Mouse (Mus musculus) liver, embryonic 14.5 days (tissue): ENCODE measurements around the gene Dennd1a. TPM values are rescaled to one million over a fixed set of nuclear protein-coding genes. Genes with fewer than 3 reads are reported as not detected.

Experiments
- ATAC-seq: fragments of 200-750 bp; cut with Nextera tagmentation; 2 replicates; pipeline ENCODE4 v1.8.0; 2017; ENCODE audit warnings: moderate number of reproducible peaks, mild to moderate bottlenecking, moderate library complexity; ENCODE audit not compliant: insufficient read depth
- DNase-seq, 3 experiments: peaks; one replicate each; pipeline ENCODE4 v3.0.0-alpha.2; 2012 to 2013; ENCODE audit warnings: low read depth in 3 of 3, low spot score in 3 of 3
- H3K27ac ChIP-seq: fragments of 300-500 bp; sonication (generic); 2 replicates; pipeline ENCODE4 v1.5.1; 2014; ENCODE audit warnings: moderate library complexity, mild to moderate bottlenecking, control low read depth, inconsistent platforms
- H3K27me3 ChIP-seq: fragments of 300-500 bp; sonication (generic); 2 replicates; pipeline ENCODE4 v1.6.1; 2014; ENCODE audit warnings: mild to moderate bottlenecking, low read length, moderate library complexity; ENCODE audit not compliant: control insufficient read depth, insufficient read depth
- H3K36me3 ChIP-seq: fragments of 300-500 bp; sonication (generic); replicated peaks from 2 replicates; pipeline ENCODE4 v1.6.1; 2014; ENCODE audit warnings: low read depth; ENCODE audit not compliant: control insufficient read depth, insufficient read depth
- H3K4me1 ChIP-seq, 2 experiments: fragments of 200-500 bp in 1 of 2; fragments of 300-500 bp in 1 of 2; sonication (generic) in 1 of 2; replicated peaks; 2 replicates each; pipeline ENCODE4 v1.6.1; 2012 to 2014; ENCODE audit warnings: antibody characterized with exemption in 1 of 2, inconsistent platforms in 1 of 2, low read length in 1 of 2; ENCODE audit not compliant: control insufficient read depth in 2 of 2, insufficient read depth in 2 of 2
- H3K4me2 ChIP-seq: fragments of 300-500 bp; sonication (generic); 2 replicates; pipeline ENCODE4 v1.6.1; 2014; ENCODE audit warnings: low read depth, mild to moderate bottlenecking, control low read depth, moderate library complexity
- H3K4me3 ChIP-seq, 2 experiments: fragments of 200-500 bp in 1 of 2; fragments of 300-500 bp in 1 of 2; sonication (generic) in 1 of 2; 2 replicates each; pipeline ENCODE4 v1.5.1; 2012 to 2014; ENCODE audit warnings: low read depth in 2 of 2, low read length in 2 of 2, mild to moderate bottlenecking in 2 of 2, control low read depth in 1 of 2, inconsistent platforms in 1 of 2, moderate library complexity in 1 of 2; ENCODE audit not compliant: insufficient read depth in 1 of 2
- H3K9ac ChIP-seq: fragments of 300-500 bp; sonication (generic); replicated peaks from 2 replicates; pipeline ENCODE4 v1.6.1; 2014; ENCODE audit warnings: mild to moderate bottlenecking, control low read depth, moderate library complexity
- H3K9me3 ChIP-seq: fragments of 300-500 bp; sonication (generic); 2 replicates; pipeline ENCODE4 v1.6.1; 2016; ENCODE audit warnings: low read length, mixed read lengths; ENCODE audit not compliant: control insufficient read depth
- CTCF ChIP-seq: IDR thresholded peaks from 2 replicates; pipeline ENCODE4 v1.5.1; 2016; ENCODE audit warnings: antibody characterized with exemption, low read depth, control low read depth
- EP300 ChIP-seq: IDR thresholded peaks from 2 replicates; pipeline ENCODE4 v1.6.1; 2016; ENCODE audit warnings: antibody characterized with exemption, low read depth
- WGBS: fragments of 180-500 bp; shearing (Covaris S2); extraction: QIAGEN DNeasy Blood & Tissue Kit; methylation state at CpG from one replicate; pipeline ENCODE4 v1.1.7; 2014; ENCODE audit not compliant: insufficient replicate concordance; 5-methylcytosine and 5-hydroxymethylcytosine counted together
- polyA plus RNA-seq, 2 experiments: library from polyadenylated mRNA; depleted of rRNA in 1 of 2; stranded (reverse) in 1 of 2; unstranded in 1 of 2; fragments of >200 nt; fragmentation: Nextera tagmentation in 1 of 2; extraction: Ambion mirVana in 1 of 2; gene quantifications; 2 replicates each; pipeline versions ENCODE4 v1.2.1 to v1.2.3; 2012 to 2014

Gene Dennd1a
- polyA plus RNA-seq, 2 experiments: 5.5 to 6.5 TPM

GRCm38 (mm10) chr2:38094380-38095163, 192.6 kb downstream of the Dennd1a start:
- H3K27ac ChIP-seq: peak overlapping the region; percentile 8
- H3K27me3 ChIP-seq: no peaks in the 10 kb centered on the region
- H3K4me3 ChIP-seq: no peak overlapping the region
- 0 out of 2 replicates have a peak overlapping the region, but pooled peaks have one; percentile 19 for H3K9ac ChIP-seq
- DNase-seq: no peak
- peaks cover 32 to 37% of the 10 kb centered on the region in 2 experiments for H3K4me1 ChIP-seq
- TF ChIP-seq EP300 (no peak), CTCF (no peak)
- WGBS: 54% methylated on average over 2 of the region's 2 CpGs
- H3K9me3 ChIP-seq: no peaks in the 10 kb centered on the region
- H3K4me2 ChIP-seq: peak overlapping the region; percentile 25
- H3K36me3 ChIP-seq: no peaks in the 10 kb centered on the region
- ATAC-seq: peak; percentile 36; the same call in 1 of the 2 replicates

- Histone ChIP-seq H3K4me1 (peaks cover 29 to 32% of the 10 kb centered on the region in 2 experiments), H3K36me3 (no peaks in the 10 kb centered on the region), H3K27ac (peak overlapping the region; percentile 8), H3K4me3 (no peak overlapping the region), H3K9me3 (no peaks in the 10 kb centered on the region), H3K27me3 (no peaks in the 10 kb centered on the region), H3K4me2 (peak overlapping the region; percentile 25), H3K9ac (0 out of 2 replicates have a peak overlapping the region, but pooled peaks have one; percentile 19)
- TF ChIP-seq CTCF (no peak), EP300 (peak; percentile 80)
- DNase-seq: peak; percentile 59 to 75 (median 66)
- peak; percentile 94 for ATAC-seq
Measured at GRCm38 (mm10) chr2:38093968-38094367, 193.2 kb downstream of the Dennd1a start.

GRCm38 (mm10) chr2:38093242-38093641, 193.9 kb downstream of the Dennd1a start:
- no peak for TF ChIP-seq EP300
- TF ChIP-seq CTCF: no peak
- DNase-seq (no peak), ATAC-seq (no peak; the same call in 1 of the 2 replicates)
- Histone ChIP-seq H3K4me1 (peaks cover 28 to 31% of the 10 kb centered on the region in 2 experiments), H3K9me3 (no peaks in the 10 kb centered on the region), H3K4me2 (no peak overlapping the region), H3K9ac (no peak overlapping the region), H3K4me3 (no peak overlapping the region), H3K27ac (no peak overlapping the region), H3K36me3 (no peaks in the 10 kb centered on the region), H3K27me3 (no peaks in the 10 kb centered on the region)
- 74% methylated on average over 3 of the region's 3 CpGs for WGBS

- ATAC-seq: no peak
- no peaks in the 10 kb centered on the region for H3K36me3 ChIP-seq
- no peak for DNase-seq
- H3K27me3 ChIP-seq: no peaks in the 10 kb centered on the region
- H3K9me3 ChIP-seq: no peaks in the 10 kb centered on the region
- TF ChIP-seq EP300: no peak
- no peak for TF ChIP-seq CTCF
- no peak overlapping the region for H3K27ac ChIP-seq
- H3K4me2 ChIP-seq: no peak overlapping the region
- H3K4me1 ChIP-seq: peaks cover 15 to 28% of the 10 kb centered on the region in 2 experiments
- WGBS: 86% methylated on average over 1 of the region's 1 CpGs
- no peak overlapping the region for H3K9ac ChIP-seq
- no peak overlapping the region for H3K4me3 ChIP-seq
Measured at GRCm38 (mm10) chr2:38088346-38088745, 198.8 kb downstream of the Dennd1a start.

- DNase-seq (no peak), ATAC-seq (no peak)
- TF ChIP-seq CTCF: no peak
- no peak for TF ChIP-seq EP300
- H3K27ac ChIP-seq: no peak overlapping the region
- no peak overlapping the region for H3K4me3 ChIP-seq
- no peak overlapping the region for H3K4me2 ChIP-seq
- peaks cover 6 to 15% of the 10 kb centered on the region in 2 experiments for H3K4me1 ChIP-seq
- H3K27me3 ChIP-seq: no peaks in the 10 kb centered on the region
- H3K9ac ChIP-seq: no peak overlapping the region
- H3K9me3 ChIP-seq: no peaks in the 10 kb centered on the region
- H3K36me3 ChIP-seq: no peaks in the 10 kb centered on the region
- 29% methylated on average over 2 of the region's 2 CpGs for WGBS
Measured at GRCm38 (mm10) chr2:38085058-38085457, 202.1 kb downstream of the Dennd1a start.
